Mouse (Mus musculus) lung, postnatal 0 days (tissue): ENCODE results near the gene Kcna5. TPM values are rescaled to one million over a fixed set of nuclear protein-coding genes. Genes with fewer than 3 reads are reported as not detected.

ENCODE experiments used
- ATAC-seq: fragments of 200-750 bp; cut with Nextera tagmentation; 2 replicates; pipeline ENCODE4 v1.8.0; 2017; ENCODE audit warnings: moderate library complexity
- DNase-seq: peaks from one replicate; pipeline ENCODE4 v3.0.0-alpha.2; 2016; ENCODE audit warnings: low spot score
- H3K27ac ChIP-seq: fragments of 300-500 bp; sonication (generic); 2 replicates; pipeline ENCODE4 v1.5.1; 2014; ENCODE audit warnings: antibody characterized with exemption, mild to moderate bottlenecking, low read length, mixed read lengths
- H3K27me3 ChIP-seq: fragments of 300-500 bp; sonication (generic); replicated peaks from 2 replicates; pipeline ENCODE4 v1.6.1; 2014; ENCODE audit warnings: low read length, mixed read lengths; ENCODE audit not compliant: insufficient read depth
- H3K36me3 ChIP-seq: fragments of 300-500 bp; sonication (generic); 2 replicates; pipeline ENCODE4 v1.6.1; 2014; ENCODE audit warnings: low read length, mixed read lengths; ENCODE audit not compliant: insufficient read depth
- H3K4me1 ChIP-seq: fragments of 300-500 bp; sonication (generic); 2 replicates; pipeline ENCODE4 v1.6.1; 2014; ENCODE audit warnings: antibody characterized with exemption, low read depth, low read length, mixed read lengths; ENCODE audit not compliant: insufficient read depth
- H3K4me2 ChIP-seq: fragments of 300-500 bp; sonication (generic); replicated peaks from 2 replicates; pipeline ENCODE4 v1.6.1; 2014; ENCODE audit warnings: low read depth, mild to moderate bottlenecking, low read length, moderate library complexity, mixed read lengths
- H3K4me3 ChIP-seq: fragments of 300-500 bp; sonication (generic); 2 replicates; pipeline ENCODE4 v1.5.1; 2014; ENCODE audit warnings: low read depth, low read length
- H3K9ac ChIP-seq: fragments of 300-500 bp; sonication (generic); replicated peaks from 2 replicates; pipeline ENCODE4 v1.6.1; 2014; ENCODE audit warnings: low read depth, mild to moderate bottlenecking
- H3K9me3 ChIP-seq: fragments of 300-500 bp; sonication (generic); 2 replicates; pipeline ENCODE4 v1.6.1; 2016; ENCODE audit warnings: low read length, mixed read lengths
- CTCF ChIP-seq: IDR thresholded peaks from 2 replicates; pipeline ENCODE4 v1.5.1; 2016; ENCODE audit warnings: antibody characterized with exemption, mild to moderate bottlenecking
- EP300 ChIP-seq: IDR thresholded peaks from 2 replicates; pipeline ENCODE4 v1.6.1; 2016; ENCODE audit warnings: antibody characterized with exemption, mild to moderate bottlenecking, control low read depth
- WGBS: fragments of 180-500 bp; shearing (Covaris S2); extraction: QIAGEN DNeasy Blood & Tissue Kit; methylation state at CpG from one replicate; pipeline ENCODE4 v1.1.7; 2014; 5-methylcytosine and 5-hydroxymethylcytosine counted together
- polyA plus RNA-seq: library from polyadenylated mRNA; unstranded; fragments of >200 nt; fragmentation: Nextera tagmentation; extraction: Ambion mirVana; gene quantifications from 2 replicates; pipeline ENCODE4 v1.2.1, GENCODE M21; 2015

Gene Kcna5
- polyA plus RNA-seq, 1 experiment from 2014 or later = 1.5 TPM

DNA sequence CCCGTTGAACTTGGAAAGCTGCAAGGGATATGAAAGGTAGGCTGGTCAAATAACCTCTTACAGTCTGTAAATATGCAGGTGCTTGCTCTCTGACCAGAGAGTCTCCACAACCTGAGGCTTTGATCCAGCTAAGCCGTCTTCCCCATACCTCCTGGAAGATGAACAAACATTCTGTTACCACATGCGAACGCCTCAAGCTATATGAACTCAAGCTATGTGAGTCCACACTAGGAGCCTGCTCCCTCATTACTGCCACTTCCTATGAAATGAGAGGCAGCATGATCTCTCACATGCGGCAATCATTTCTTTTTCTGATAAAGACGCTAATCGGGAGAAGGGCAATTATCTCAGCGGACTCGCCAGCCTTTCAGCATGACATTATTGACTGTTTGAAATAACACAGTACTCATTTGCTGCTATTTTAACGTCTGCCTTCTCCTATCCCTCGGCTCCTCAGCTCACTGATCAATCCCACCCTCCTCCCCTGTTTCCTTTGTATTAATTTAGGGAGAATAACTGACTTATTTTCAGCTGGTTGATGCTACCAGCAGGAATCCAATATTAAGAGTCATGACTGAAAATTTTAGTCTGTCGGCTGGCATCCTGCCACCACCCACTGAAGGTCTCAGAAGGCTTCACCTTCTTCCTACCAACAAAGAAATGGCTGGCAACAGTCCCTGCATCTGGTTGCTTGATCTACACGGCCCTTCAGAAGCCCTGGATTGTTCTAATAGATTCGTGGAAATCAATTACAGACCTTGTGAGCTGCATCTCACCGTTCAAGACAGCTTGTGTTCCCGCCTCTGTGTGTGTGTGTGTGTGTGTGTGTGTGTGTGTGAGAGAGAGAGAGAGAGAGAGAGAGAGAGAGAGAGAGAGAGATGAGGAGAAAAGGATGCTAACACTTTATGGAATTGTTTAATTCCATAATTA lies 9.2 kb upstream of the Kcna5 start:
- Histone ChIP-seq H3K9ac (no peak overlapping the region), H3K4me1 (no peaks in the 10 kb centered on the region), H3K27me3 (no peaks in the 10 kb centered on the region), H3K27ac (no peak overlapping the region), H3K4me3 (no peak overlapping the region), H3K4me2 (no peak overlapping the region), H3K9me3 (no peaks in the 10 kb centered on the region), H3K36me3 (no peaks in the 10 kb centered on the region)
- 60% methylated on average over 16 of the region's 16 CpGs for WGBS
- TF ChIP-seq CTCF (no peak), EP300 (no peak)
- DNase-seq (no peak), ATAC-seq (no peak)

DNA sequence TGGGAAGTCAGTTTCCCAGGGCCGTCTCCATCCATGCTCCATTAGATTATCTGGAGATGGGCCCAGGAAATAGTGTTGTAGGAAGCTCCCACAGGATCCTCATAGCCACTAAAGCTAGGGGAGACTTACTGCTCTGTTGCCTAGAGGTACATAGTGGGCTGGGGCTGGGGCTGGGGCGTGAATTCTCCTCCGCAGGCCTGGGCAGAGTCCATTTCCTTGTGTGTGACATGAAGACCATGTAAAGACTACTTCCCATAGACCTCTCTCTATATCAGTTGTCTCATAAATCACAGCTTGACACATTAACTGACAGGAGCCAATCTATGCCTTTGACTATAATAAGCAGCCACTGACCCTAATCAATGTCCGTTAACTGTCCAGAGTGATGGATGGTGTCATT lies 7.5 kb upstream of the Kcna5 start:
- no peak overlapping the region for H3K9ac ChIP-seq
- no peaks in the 10 kb centered on the region for H3K36me3 ChIP-seq
- no peaks in the 10 kb centered on the region for H3K9me3 ChIP-seq
- DNase-seq (no peak), ATAC-seq (no peak)
- no peaks in the 10 kb centered on the region for H3K4me1 ChIP-seq
- H3K4me3 ChIP-seq = no peak overlapping the region
- H3K4me2 ChIP-seq = no peak overlapping the region
- H3K27me3 ChIP-seq = no peaks in the 10 kb centered on the region
- 88% methylated on average over 4 of the region's 4 CpGs for WGBS
- no peak overlapping the region for H3K27ac ChIP-seq
- TF ChIP-seq CTCF (no peak), EP300 (no peak)

DNA sequence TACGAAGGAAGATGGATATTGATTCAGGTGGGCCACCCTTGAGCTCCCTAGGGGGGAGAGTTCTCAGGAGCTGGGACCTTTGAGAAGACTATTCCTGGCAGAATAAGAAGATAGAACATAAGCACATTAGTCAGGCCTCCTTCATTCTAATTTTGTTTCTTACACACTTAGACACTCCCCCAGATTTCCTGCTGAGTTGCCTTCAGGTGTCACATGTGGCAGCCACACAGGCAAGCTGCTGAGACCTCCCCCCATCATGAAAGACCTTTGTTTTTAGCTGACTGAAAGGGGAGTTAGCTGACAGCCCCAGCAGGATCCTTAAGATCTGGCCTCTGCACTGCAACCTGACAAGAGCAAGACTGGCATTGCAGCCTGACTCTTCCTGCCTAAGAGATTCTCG lies 2.3 kb upstream of the Kcna5 start:
- ATAC-seq (no peak), DNase-seq (no peak)
- H3K27ac ChIP-seq = no peak overlapping the region
- no peak overlapping the region for H3K4me3 ChIP-seq
- no peak overlapping the region for H3K9ac ChIP-seq
- no peaks in the 10 kb centered on the region for H3K4me1 ChIP-seq
- no peaks in the 10 kb centered on the region for H3K9me3 ChIP-seq
- TF ChIP-seq CTCF (no peak), EP300 (no peak)
- H3K4me2 ChIP-seq = no peak overlapping the region
- WGBS = 48% methylated on average over 2 of the region's 2 CpGs
- no peaks in the 10 kb centered on the region for H3K36me3 ChIP-seq
- H3K27me3 ChIP-seq = no peaks in the 10 kb centered on the region; the same call in 1 of the 2 replicates

DNA sequence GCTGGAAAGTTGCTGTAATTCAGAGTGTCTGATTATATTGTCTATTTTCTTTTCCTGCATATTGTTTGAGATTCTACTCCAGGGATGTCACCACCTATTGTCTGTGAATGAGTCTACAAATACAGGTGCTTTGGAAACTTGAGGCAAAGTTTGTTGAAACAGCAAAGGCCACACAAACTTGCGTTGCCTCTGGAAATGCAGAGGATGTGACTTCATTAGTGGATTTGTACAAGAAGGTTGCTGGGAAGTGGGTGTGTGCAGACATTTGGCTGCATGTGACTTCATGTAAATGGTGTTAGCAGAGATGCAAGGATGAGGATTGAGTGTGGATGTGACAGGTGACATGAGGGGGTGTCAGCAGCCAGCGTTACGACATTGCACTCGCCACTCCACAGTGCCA lies 1.7 kb upstream of the Kcna5 start:
- no peak overlapping the region for H3K27ac ChIP-seq
- no peak for ATAC-seq
- H3K4me1 ChIP-seq = no peaks in the 10 kb centered on the region
- H3K4me2 ChIP-seq = no peak overlapping the region
- H3K9ac ChIP-seq = no peak overlapping the region
- H3K4me3 ChIP-seq = no peak overlapping the region
- no peaks in the 10 kb centered on the region; the same call in 1 of the 2 replicates for H3K27me3 ChIP-seq
- no peaks in the 10 kb centered on the region for H3K9me3 ChIP-seq
- DNase-seq = no peak
- H3K36me3 ChIP-seq = no peaks in the 10 kb centered on the region
- 64% methylated on average over 4 of the region's 4 CpGs for WGBS
- no peak for TF ChIP-seq CTCF
- TF ChIP-seq EP300 = no peak

DNA sequence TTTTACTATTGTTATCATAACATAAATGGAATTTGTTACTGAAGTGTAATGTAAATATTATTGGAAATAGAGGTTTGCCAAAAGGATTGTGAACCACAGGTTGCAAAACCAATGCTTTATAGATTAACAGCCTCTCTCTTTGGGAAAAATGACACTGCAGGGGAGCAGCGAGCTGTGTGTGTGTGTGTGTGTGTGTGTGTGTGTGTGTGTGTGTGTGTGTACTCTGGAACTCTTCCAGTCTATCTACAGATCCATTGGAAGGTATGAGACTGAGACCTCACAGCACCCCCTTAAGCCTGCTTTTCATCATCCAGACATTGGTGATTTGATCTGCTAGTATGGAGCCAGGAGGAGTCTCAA lies 679 bp upstream of the Kcna5 start:
- DNase-seq = no peak
- H3K4me2 ChIP-seq = no peak overlapping the region
- no peak for ATAC-seq

DNA sequence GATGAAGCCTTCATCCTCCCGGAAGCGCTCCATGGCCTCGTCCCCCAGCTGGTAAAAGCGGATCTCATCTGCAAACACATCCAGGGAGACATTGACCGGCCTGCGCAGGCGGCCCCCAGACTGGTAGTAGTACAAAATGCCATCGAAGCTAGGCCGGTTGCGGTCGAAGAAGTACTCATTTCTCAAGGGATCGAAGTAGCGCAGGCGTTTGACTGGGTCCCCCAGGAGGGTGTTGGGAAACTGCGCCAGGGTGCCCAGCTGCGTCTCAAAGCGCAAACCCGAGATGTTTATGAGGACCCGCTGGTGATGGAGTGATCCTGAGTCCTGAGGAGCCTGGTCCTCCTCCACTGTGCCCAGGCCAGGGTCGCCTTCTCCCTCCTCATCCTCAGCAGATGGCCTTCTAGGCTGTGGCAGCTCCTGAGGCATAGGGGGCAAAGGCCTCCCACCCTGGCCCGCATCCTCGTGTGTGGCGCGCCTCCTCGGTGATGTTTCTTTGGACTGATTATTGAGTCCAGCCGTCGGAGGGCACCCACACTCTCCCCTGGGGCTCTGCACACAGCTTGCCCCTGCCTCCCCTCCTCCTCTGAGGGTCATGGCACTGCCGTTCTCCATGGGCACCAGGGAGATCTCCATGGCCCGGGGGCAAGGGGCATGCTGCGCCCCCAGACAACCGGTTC lies 543 bp downstream of the Kcna5 start:
- Histone ChIP-seq H3K27me3 (no peaks in the 10 kb centered on the region; the same call in 1 of the 2 replicates), H3K4me3 (no peak overlapping the region; the same call in 1 of the 2 replicates), H3K27ac (no peak overlapping the region), H3K9ac (no peak overlapping the region), H3K9me3 (no peaks in the 10 kb centered on the region), H3K4me2 (peak overlapping the region; percentile 32; the same call in 1 of the 2 replicates), H3K36me3 (no peaks in the 10 kb centered on the region), H3K4me1 (no peaks in the 10 kb centered on the region)
- DNase-seq (no peak), ATAC-seq (0 out of 2 replicates have a peak, but pooled peaks have one; percentile 4)
- TF ChIP-seq CTCF = no peak
- no peak for TF ChIP-seq EP300
- 15% methylated on average over 31 of the region's 31 CpGs for WGBS

More for the DNA sequence above, 679 bp upstream of the Kcna5 start:
- Histone ChIP-seq H3K9ac (no peak overlapping the region), H3K4me1 (no peaks in the 10 kb centered on the region), H3K27ac (no peak overlapping the region), H3K27me3 (no peaks in the 10 kb centered on the region; the same call in 1 of the 2 replicates), H3K36me3 (no peaks in the 10 kb centered on the region), H3K9me3 (no peaks in the 10 kb centered on the region), H3K4me3 (no peak overlapping the region)
- WGBS = 14% methylated on average over 1 of the region's 1 CpGs
- TF ChIP-seq EP300 (no peak), CTCF (no peak)
